Mouse (Mus musculus) myocyte (in vitro differentiated cells): ENCODE results near the gene Sema3a. TPM values are rescaled to one million over a fixed set of nuclear protein-coding genes. Genes with fewer than 3 reads are reported as not detected.

Experiments used
- H3K27me3 ChIP-seq: one replicate; pipeline ENCODE4 v1.6.1; 2011; ENCODE audit not compliant: control insufficient read depth, insufficient read depth, insufficient read length
- H3K36me3 ChIP-seq: one replicate; pipeline ENCODE4 v1.6.1; 2011; ENCODE audit not compliant: control insufficient read depth, insufficient read depth
- H3K4me2 ChIP-seq: one replicate; pipeline ENCODE4 v1.6.1; 2011; ENCODE audit warnings: low read depth, control low read depth
- H3K4me3 ChIP-seq: one replicate; pipeline ENCODE4 v1.5.1; 2011; ENCODE audit warnings: mild to moderate bottlenecking, control low read depth, moderate library complexity
- H3K79me2 ChIP-seq: one replicate; pipeline ENCODE4 v1.6.1; 2011; ENCODE audit not compliant: control insufficient read depth, insufficient read depth
- H3ac ChIP-seq: one replicate; pipeline ENCODE4 v1.6.1; 2011; ENCODE audit not compliant: control insufficient read depth, insufficient read length
- CEBPB ChIP-seq: IDR thresholded peaks from 2 replicates; pipeline ENCODE4 v1.6.1; 2011; ENCODE audit warnings: mild to moderate bottlenecking, moderate library complexity; ENCODE audit not compliant: poor library complexity, insufficient read depth, severe bottlenecking
- E2F4 ChIP-seq: IDR thresholded peaks from one replicate; pipeline ENCODE4 v1.6.1; 2011; ENCODE audit warnings: mild to moderate bottlenecking, control low read depth, moderate library complexity; ENCODE audit not compliant: insufficient read depth
- MAX ChIP-seq: IDR thresholded peaks from one replicate; pipeline ENCODE4 v1.6.1; 2011; ENCODE audit warnings: low read depth, mild to moderate bottlenecking, control low read depth
- MYOD1 ChIP-seq, 3 experiments: IDR thresholded peaks; one replicate each; pipeline ENCODE4 v1.6.1; 2011; ENCODE audit warnings: control low read depth in 2 of 3, low read depth in 2 of 3, mild to moderate bottlenecking in 2 of 3, moderate library complexity in 1 of 3; ENCODE audit not compliant: insufficient read length in 2 of 3, control insufficient read depth in 1 of 3
- MYOG ChIP-seq, 3 experiments: IDR thresholded peaks; one replicate each; pipeline ENCODE4 v1.6.1; 2011; ENCODE audit warnings: control low read depth in 2 of 3, low read depth in 2 of 3, mild to moderate bottlenecking in 2 of 3; ENCODE audit not compliant: insufficient read length in 2 of 3, control insufficient read depth in 1 of 3, insufficient read depth in 1 of 3
- POLR2A ChIP-seq: IDR thresholded peaks from one replicate; pipeline ENCODE4 v1.6.1; 2011; ENCODE audit warnings: low read depth, mild to moderate bottlenecking, control low read depth, moderate library complexity; ENCODE audit not compliant: insufficient read length
- POLR2AphosphoS2 ChIP-seq: IDR thresholded peaks from one replicate; pipeline ENCODE4 v1.6.1; 2011; ENCODE audit warnings: low read depth, control low read depth; ENCODE audit not compliant: insufficient read length
- REST ChIP-seq: IDR thresholded peaks from one replicate; pipeline ENCODE4 v1.6.1; 2011; ENCODE audit warnings: mild to moderate bottlenecking, control low read depth, moderate library complexity; ENCODE audit not compliant: insufficient read depth, insufficient read length
- SRF ChIP-seq: IDR thresholded peaks from one replicate; pipeline ENCODE4 v1.6.1; 2011; ENCODE audit warnings: low read depth; ENCODE audit not compliant: control insufficient read depth, insufficient read length
- TCF12 ChIP-seq: IDR thresholded peaks from one replicate; pipeline ENCODE4 v1.6.1; 2011; ENCODE audit warnings: mild to moderate bottlenecking, control low read depth; ENCODE audit not compliant: poor library complexity, insufficient read depth, severe bottlenecking
- TCF3 ChIP-seq: IDR thresholded peaks from one replicate; pipeline ENCODE4 v1.6.1; 2011; ENCODE audit warnings: low read depth, control low read depth; ENCODE audit not compliant: insufficient read length
- USF1 ChIP-seq: IDR thresholded peaks from one replicate; pipeline ENCODE4 v1.6.1; 2011; ENCODE audit warnings: low read depth, mild to moderate bottlenecking, control low read depth, moderate library complexity
- polyA plus RNA-seq: library from polyadenylated mRNA; unstranded; fragments of >200 nt; fragmentation: generic; extraction: Trizol; gene quantifications from one replicate; pipeline ENCODE4 v1.2.1, GENCODE M21; 2012; ENCODE audit warnings: missing spikeins

The Sema3a gene
- polyA plus RNA-seq, 1 experiment, result 7.2 TPM

DNA sequence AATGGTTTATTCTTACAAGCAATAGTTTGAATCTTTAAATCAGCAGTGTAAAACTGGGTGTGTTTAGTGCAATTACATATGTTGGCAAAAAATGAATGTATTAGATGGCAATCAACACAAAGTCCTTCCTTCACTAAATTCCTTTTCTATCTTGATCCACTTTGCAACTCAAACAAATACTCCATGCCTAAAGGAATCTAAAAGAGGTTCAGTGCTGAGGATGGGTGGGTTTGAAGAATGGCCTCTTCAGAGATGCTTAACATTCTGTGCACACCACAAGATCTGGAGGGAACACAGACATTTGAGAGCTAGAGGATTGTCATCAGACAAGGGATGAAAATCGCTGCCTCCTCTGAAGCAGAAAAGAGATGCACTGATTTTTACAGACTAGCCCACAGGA is 228.3 kb downstream of the Sema3a start:
- Histone ChIP-seq H3K27me3 (no peaks in the 10 kb centered on the region), H3K4me2 (no peak overlapping the region), H3ac (no peak overlapping the region), H3K4me3 (no peak overlapping the region), H3K79me2 (no peaks in the 10 kb centered on the region), H3K36me3 (no peaks in the 10 kb centered on the region)
- TF ChIP-seq POLR2A, result no peak
- no peak for TF ChIP-seq SRF
- TF ChIP-seq MAX, result no peak
- TF ChIP-seq E2F4, result no peak
- TF ChIP-seq TCF12, result no peak
- no peak for TF ChIP-seq USF1
- TF ChIP-seq TCF3, result no peak
- TF ChIP-seq MYOD1 (IDR thresholded peaks at IDR 0.05; ENCODE audit: control insufficient read depth in 1 of 3, insufficient read length in 2 of 3, low read depth in 2 of 3), result no peak
- TF ChIP-seq REST, result no peak
- no peak for TF ChIP-seq POLR2AphosphoS2
- TF ChIP-seq CEBPB, result no peak
- TF ChIP-seq MYOG (IDR thresholded peaks at IDR 0.05; ENCODE audit: control insufficient read depth in 1 of 3, insufficient read depth in 1 of 3, insufficient read length in 2 of 3, low read depth in 2 of 3), result no peak

DNA sequence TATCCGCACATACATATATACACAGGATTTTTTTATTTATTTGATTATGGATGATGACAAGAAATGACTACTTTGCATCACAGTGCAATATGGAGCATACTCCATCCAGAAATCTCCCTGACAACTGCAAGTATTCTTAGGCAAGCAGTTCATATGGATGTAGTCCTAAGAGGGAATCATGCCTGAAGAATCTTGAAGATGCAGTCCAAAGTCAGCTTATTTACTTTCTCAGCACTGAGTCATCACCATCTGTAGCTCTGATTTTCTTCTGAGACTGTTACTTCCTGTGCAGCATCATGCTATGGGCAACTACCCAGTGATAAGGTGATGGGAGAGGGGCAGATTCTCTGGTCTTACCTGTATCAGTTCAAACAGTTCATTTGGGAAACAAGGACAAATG is 229.7 kb downstream of the Sema3a start:
- no peak overlapping the region for H3ac ChIP-seq
- no peaks in the 10 kb centered on the region for H3K79me2 ChIP-seq
- TF ChIP-seq POLR2A, result no peak
- TF ChIP-seq CEBPB, result no peak
- no peak for TF ChIP-seq TCF3
- no peak for TF ChIP-seq MAX
- no peak for TF ChIP-seq REST
- TF ChIP-seq MYOG (IDR thresholded peaks at IDR 0.05; ENCODE audit: control insufficient read depth in 1 of 3, insufficient read depth in 1 of 3, insufficient read length in 2 of 3, low read depth in 2 of 3), result no peak
- TF ChIP-seq USF1, result no peak
- no peak for TF ChIP-seq MYOD1 (IDR thresholded peaks at IDR 0.05; ENCODE audit: control insufficient read depth in 1 of 3, insufficient read length in 2 of 3, low read depth in 2 of 3)
- TF ChIP-seq SRF, result no peak
- no peak for TF ChIP-seq POLR2AphosphoS2
- TF ChIP-seq TCF12, result no peak
- TF ChIP-seq E2F4, result no peak
- H3K4me2 ChIP-seq, result no peak overlapping the region
- H3K36me3 ChIP-seq, result no peaks in the 10 kb centered on the region
- H3K4me3 ChIP-seq, result no peak overlapping the region
- no peaks in the 10 kb centered on the region for H3K27me3 ChIP-seq

DNA sequence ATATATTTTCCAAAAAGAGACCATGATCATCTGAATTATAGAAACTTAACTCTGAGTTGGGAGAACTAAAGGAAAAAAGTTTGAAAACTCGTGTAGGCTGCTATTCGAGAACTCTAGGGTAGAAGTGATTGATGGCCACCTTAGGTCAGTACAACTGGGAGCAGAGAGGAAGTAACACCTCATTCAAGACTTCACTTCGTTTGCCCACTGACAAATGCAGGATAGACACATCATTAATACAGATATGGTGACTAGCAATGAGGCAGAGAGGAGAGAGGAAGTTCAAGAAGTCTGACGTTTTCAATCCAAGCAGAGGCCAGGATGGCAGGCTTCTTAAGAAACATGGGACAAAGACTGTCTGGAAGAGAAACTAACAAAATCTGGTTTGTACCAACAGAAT is 233.6 kb downstream of the Sema3a start:
- no peak for TF ChIP-seq MYOG (IDR thresholded peaks at IDR 0.05; ENCODE audit: control insufficient read depth in 1 of 3, insufficient read depth in 1 of 3, insufficient read length in 2 of 3, low read depth in 2 of 3)
- no peak overlapping the region for H3K4me2 ChIP-seq
- no peaks in the 10 kb centered on the region for H3K36me3 ChIP-seq
- H3ac ChIP-seq, result no peak overlapping the region
- no peak overlapping the region for H3K4me3 ChIP-seq
- no peaks in the 10 kb centered on the region for H3K27me3 ChIP-seq
- no peaks in the 10 kb centered on the region for H3K79me2 ChIP-seq

DNA sequence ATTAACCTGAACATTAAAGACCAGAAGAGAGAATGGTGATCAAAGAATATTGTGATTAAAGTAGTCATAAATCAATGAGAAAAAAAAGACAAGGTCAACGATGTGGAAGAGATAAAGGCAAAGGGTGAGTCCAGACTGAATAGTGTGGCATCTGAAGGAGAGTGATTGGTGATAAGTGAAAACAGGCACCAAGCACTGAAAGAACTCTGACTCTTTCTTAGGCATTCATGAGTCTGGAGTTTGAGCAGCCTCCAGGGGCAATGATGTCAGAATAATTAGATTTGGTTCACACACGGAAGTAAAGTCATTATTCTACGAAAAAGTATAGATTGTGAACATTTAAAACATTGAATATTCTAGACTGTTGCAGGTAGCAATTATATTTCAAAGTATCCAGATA is 235.5 kb downstream of the Sema3a start:
- Histone ChIP-seq H3K79me2 (no peaks in the 10 kb centered on the region), H3K4me3 (no peak overlapping the region), H3K36me3 (no peaks in the 10 kb centered on the region), H3K27me3 (no peaks in the 10 kb centered on the region), H3ac (no peak overlapping the region), H3K4me2 (no peak overlapping the region)
- no peak for TF ChIP-seq TCF3
- TF ChIP-seq SRF, result no peak
- TF ChIP-seq USF1, result no peak
- TF ChIP-seq CEBPB, result no peak
- no peak for TF ChIP-seq MYOD1 (IDR thresholded peaks at IDR 0.05; ENCODE audit: control insufficient read depth in 1 of 3, insufficient read length in 2 of 3, low read depth in 2 of 3)
- TF ChIP-seq MAX, result no peak
- TF ChIP-seq TCF12, result no peak
- TF ChIP-seq MYOG (IDR thresholded peaks at IDR 0.05; ENCODE audit: control insufficient read depth in 1 of 3, insufficient read depth in 1 of 3, insufficient read length in 2 of 3, low read depth in 2 of 3), result no peak
- TF ChIP-seq POLR2A, result no peak
- TF ChIP-seq E2F4, result no peak
- TF ChIP-seq POLR2AphosphoS2, result no peak
- TF ChIP-seq REST, result no peak

DNA sequence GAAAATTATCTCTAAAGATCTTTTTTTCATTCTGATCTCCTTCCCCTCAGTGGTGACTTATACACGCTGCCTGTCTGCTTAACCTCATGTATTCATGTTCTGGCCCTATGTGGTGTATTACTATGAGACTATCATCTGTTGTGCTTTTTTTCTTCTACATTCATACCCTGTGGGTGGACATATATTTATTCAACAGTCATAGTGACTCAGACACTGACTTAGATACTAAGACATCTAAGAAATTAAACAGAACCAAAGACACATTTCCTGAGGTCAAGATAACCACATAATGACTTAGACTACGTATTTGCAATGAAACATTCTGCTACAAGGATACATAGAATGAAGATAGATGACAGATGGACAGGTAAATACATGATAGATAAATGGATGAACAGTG is 239.9 kb downstream of the Sema3a start:
- peak overlapping the region; percentile 56 for H3K4me2 ChIP-seq
- no peak overlapping the region for H3K4me3 ChIP-seq
- no peaks in the 10 kb centered on the region for H3K27me3 ChIP-seq
- no peak for TF ChIP-seq E2F4
- TF ChIP-seq TCF12, result no peak
- no peak for TF ChIP-seq POLR2A
- TF ChIP-seq TCF3, result no peak
- TF ChIP-seq REST, result no peak
- TF ChIP-seq CEBPB, result no peak
- TF ChIP-seq MYOD1 (IDR thresholded peaks at IDR 0.05; ENCODE audit: control insufficient read depth in 1 of 3, insufficient read length in 2 of 3, low read depth in 2 of 3), result no peak
- TF ChIP-seq MYOG (IDR thresholded peaks at IDR 0.05; ENCODE audit: control insufficient read depth in 1 of 3, insufficient read depth in 1 of 3, insufficient read length in 2 of 3, low read depth in 2 of 3), result no peak
- TF ChIP-seq SRF, result no peak
- no peak for TF ChIP-seq USF1
- no peak for TF ChIP-seq MAX
- TF ChIP-seq POLR2AphosphoS2, result no peak
- no peak overlapping the region for H3ac ChIP-seq
- H3K79me2 ChIP-seq, result no peaks in the 10 kb centered on the region
- no peaks in the 10 kb centered on the region for H3K36me3 ChIP-seq
